Mouse (Mus musculus) MEL (cell line): Measurements from ENCODE around the gene Colq. TPM values are rescaled to one million over a fixed set of nuclear protein-coding genes. Genes with fewer than 3 reads are reported as not detected.
A peak's percentile ranks its signal among the peaks of the same experiment; 100 is the strongest.

Source experiments
- DNase-seq: peaks from one replicate; pipeline ENCODE4 v3.0.0; 2011; ENCODE audit warnings: low read depth, low spot score
- H3K27ac ChIP-seq: 2 replicates; pipeline ENCODE4 v1.5.1; 2012; ENCODE audit warnings: low read depth, mild to moderate bottlenecking, control low read depth, low read length, moderate library complexity; ENCODE audit not compliant: control insufficient read depth
- H3K27me3 ChIP-seq, 2 experiments: fragments of 150-350 bp in 1 of 2; sonication (generic) in 1 of 2; 2 replicates each; pipeline ENCODE4 v1.6.1; 2012; ENCODE audit warnings: low read length in 2 of 2, mild to moderate bottlenecking in 2 of 2, improper control_type of control experiment in 1 of 2, moderate library complexity in 1 of 2; ENCODE audit not compliant: insufficient read depth in 2 of 2, control insufficient read depth in 1 of 2
- H3K36me3 ChIP-seq, 2 experiments: 2 replicates each; pipeline ENCODE4 v1.6.1; 2012 to 2014; ENCODE audit warnings: low read length in 2 of 2, improper control_type of control experiment in 1 of 2, inconsistent platforms in 1 of 2, mild to moderate bottlenecking in 1 of 2; ENCODE audit not compliant: insufficient read depth in 2 of 2, control insufficient read depth in 1 of 2
- H3K4me1 ChIP-seq, 2 experiments: fragments of 150-350 bp in 1 of 2; sonication (generic) in 1 of 2; 2 replicates each; pipeline ENCODE4 v1.6.1; 2012; ENCODE audit warnings: low read length in 2 of 2, improper control_type of control experiment in 1 of 2, mild to moderate bottlenecking in 1 of 2; ENCODE audit not compliant: insufficient read depth in 2 of 2, control insufficient read depth in 1 of 2
- H3K4me3 ChIP-seq, 2 experiments: fragments of 150-350 bp in 1 of 2; sonication (generic) in 1 of 2; 2 replicates each; pipeline ENCODE4 v1.5.1; 2012; ENCODE audit warnings: low read depth in 2 of 2, low read length in 2 of 2, mild to moderate bottlenecking in 2 of 2, moderate library complexity in 2 of 2, control low read depth in 1 of 2, improper control_type of control experiment in 1 of 2; ENCODE audit not compliant: control insufficient read depth in 1 of 2, insufficient read depth in 1 of 2
- H3K79me2 ChIP-seq: 2 replicates; pipeline ENCODE4 v1.6.1; 2012; ENCODE audit warnings: mild to moderate bottlenecking, low read length, moderate library complexity; ENCODE audit not compliant: control insufficient read depth, poor library complexity, insufficient read depth
- H3K9ac ChIP-seq: 2 replicates; pipeline ENCODE4 v1.6.1; 2012; ENCODE audit warnings: low read depth, mild to moderate bottlenecking, control low read depth, low read length, moderate library complexity; ENCODE audit not compliant: control insufficient read depth, poor library complexity, severe bottlenecking
- H3K9me3 ChIP-seq: fragments of 150-350 bp; sonication (generic); replicated peaks from 2 replicates; pipeline ENCODE4 v1.6.1; 2012; ENCODE audit warnings: mild to moderate bottlenecking, low read length, improper control_type of control experiment, moderate library complexity; ENCODE audit not compliant: insufficient read depth
- GABPA ChIP-seq: IDR thresholded peaks from 2 replicates; pipeline ENCODE4 v1.6.1; 2012; ENCODE audit warnings: low read depth, mild to moderate bottlenecking, inconsistent platforms, low read length, improper control_type of control experiment, moderate library complexity
- HCFC1 ChIP-seq: IDR thresholded peaks from 2 replicates; pipeline ENCODE4 v1.6.1; 2012; ENCODE audit warnings: low read depth, mild to moderate bottlenecking, inconsistent platforms, low read length, improper control_type of control experiment, moderate library complexity
- JUND ChIP-seq: IDR thresholded peaks from 2 replicates; pipeline ENCODE4 v1.6.1; 2011; ENCODE audit warnings: low read depth, mild to moderate bottlenecking, improper control_type of control experiment, low read length
- MAZ ChIP-seq: IDR thresholded peaks from 2 replicates; pipeline ENCODE4 v1.6.1; 2012; ENCODE audit warnings: low read depth, mild to moderate bottlenecking, inconsistent platforms, low read length, improper control_type of control experiment
- MEF2A ChIP-seq: IDR thresholded peaks from 2 replicates; pipeline ENCODE4 v1.6.1; 2014; ENCODE audit warnings: low read depth, mild to moderate bottlenecking, inconsistent platforms, low read length, improper control_type of control experiment; ENCODE audit not compliant: poor library complexity, insufficient replicate concordance, severe bottlenecking; ENCODE audit errors: extremely low read depth
- MXI1 ChIP-seq: IDR thresholded peaks from 2 replicates; pipeline ENCODE4 v1.6.1; 2011; ENCODE audit warnings: mild to moderate bottlenecking, low read depth, low read length, improper control_type of control experiment
- MYC ChIP-seq: IDR thresholded peaks from 2 replicates; pipeline ENCODE4 v1.6.1; 2011; ENCODE audit warnings: low read depth, mild to moderate bottlenecking, low read length, improper control_type of control experiment, moderate library complexity
- NELFE ChIP-seq: IDR thresholded peaks from 2 replicates; pipeline ENCODE4 v1.6.1; 2011; ENCODE audit warnings: low read depth, low read length, improper control_type of control experiment
- RAD21 ChIP-seq: IDR thresholded peaks from 2 replicates; pipeline ENCODE4 v1.6.1; 2011; ENCODE audit warnings: mild to moderate bottlenecking, low read depth, low read length, improper control_type of control experiment
- RCOR1 ChIP-seq: IDR thresholded peaks from 2 replicates; pipeline ENCODE4 v1.6.1; 2012; ENCODE audit warnings: low read depth, mild to moderate bottlenecking, inconsistent platforms, low read length, improper control_type of control experiment
- SMC3 ChIP-seq: IDR thresholded peaks from 2 replicates; pipeline ENCODE4 v1.6.1; 2011; ENCODE audit warnings: low read depth, low read length, improper control_type of control experiment
- TCF12 ChIP-seq: IDR thresholded peaks from 2 replicates; pipeline ENCODE4 v1.6.1; 2014; ENCODE audit warnings: low read depth, mild to moderate bottlenecking, inconsistent platforms, low read length, improper control_type of control experiment, moderate library complexity
- UBTF ChIP-seq: IDR thresholded peaks from 2 replicates; pipeline ENCODE4 v1.6.1; 2012; ENCODE audit warnings: low read depth, mild to moderate bottlenecking, inconsistent platforms, low read length, improper control_type of control experiment, moderate library complexity, borderline replicate concordance; ENCODE audit not compliant: insufficient read depth
- USF1 ChIP-seq: IDR thresholded peaks from 2 replicates; pipeline ENCODE4 v1.6.1; 2014; ENCODE audit warnings: low read depth, mild to moderate bottlenecking, inconsistent platforms, low read length, improper control_type of control experiment, moderate library complexity
- ZC3H11A ChIP-seq: IDR thresholded peaks from 2 replicates; pipeline ENCODE4 v1.6.1; 2012; ENCODE audit warnings: low read depth, mild to moderate bottlenecking, inconsistent platforms, low read length, improper control_type of control experiment
- ZKSCAN1 ChIP-seq: IDR thresholded peaks from 2 replicates; pipeline ENCODE4 v1.6.1; 2012; ENCODE audit warnings: low read depth, mild to moderate bottlenecking, inconsistent platforms, low read length, improper control_type of control experiment, moderate library complexity
- ZMIZ1 ChIP-seq: IDR thresholded peaks from 2 replicates; pipeline ENCODE4 v1.6.1; 2012; ENCODE audit warnings: low read depth, mild to moderate bottlenecking, inconsistent platforms, low read length, improper control_type of control experiment, moderate library complexity
- ZNF384 ChIP-seq: IDR thresholded peaks from 2 replicates; pipeline ENCODE4 v1.6.1; 2012; ENCODE audit warnings: low read depth, mild to moderate bottlenecking, inconsistent platforms, low read length, improper control_type of control experiment
- polyA plus RNA-seq, 2 experiments: library from polyadenylated mRNA; stranded (reverse) in 1 of 2; unstranded in 1 of 2; fragments of >175 nt in 1 of 2; fragments of >200 nt in 1 of 2; gene quantifications; 2 replicates each; pipeline versions ENCODE4 v1.2.1 to v1.2.4; 2012; ENCODE audit warnings: low replicate concordance in 2 of 2, low read depth in 1 of 2; ENCODE audit not compliant: insufficient read length in 2 of 2, insufficient read depth in 1 of 2, missing spikeins in 1 of 2
- total RNA-seq: library from RNA; depleted of rRNA; stranded (reverse); fragments of 300-350 nt; gene quantifications from 2 replicates; pipeline ENCODE4 v1.2.3, GENCODE M21; 2012

Colq gene
- total and polyA plus RNA-seq, 3 experiments, result not detected

DNA sequence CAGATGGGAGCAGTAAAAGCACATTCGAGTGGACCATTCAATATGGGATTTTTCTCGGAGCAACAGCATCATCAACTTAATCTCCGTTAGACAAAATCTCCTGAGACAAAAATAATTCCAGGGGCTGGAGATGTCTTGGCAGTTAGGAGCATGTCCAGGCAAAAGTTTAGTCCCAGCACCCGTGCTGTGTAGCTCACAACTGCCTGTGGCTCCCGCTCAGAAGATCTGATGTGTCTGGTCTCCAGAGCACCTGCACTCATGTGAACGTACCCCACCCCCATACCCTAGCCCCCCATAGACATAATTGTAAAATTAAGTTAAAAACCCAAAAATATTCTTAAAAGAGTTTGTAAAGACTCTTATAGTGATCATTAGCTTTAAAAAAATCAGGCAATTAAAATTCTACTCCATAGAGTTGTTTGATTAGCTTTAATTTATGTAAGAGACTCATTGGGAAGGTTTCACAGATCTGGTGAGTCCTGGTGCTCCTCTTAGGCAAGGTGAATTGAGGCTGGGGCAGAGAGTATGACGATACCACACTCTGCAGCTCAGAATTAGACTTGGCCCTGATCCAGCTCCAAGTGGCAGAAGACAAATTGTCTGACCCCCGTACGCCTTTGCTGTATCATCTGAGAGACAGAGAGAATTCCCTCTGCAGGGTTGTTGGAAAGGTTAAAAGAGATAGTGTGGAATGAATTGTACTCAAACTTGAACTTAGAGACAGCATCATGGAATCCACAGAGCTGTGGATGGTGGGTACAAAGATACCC is 13.0 kb downstream of the Colq start:
- no peak for DNase-seq
- H3K27ac ChIP-seq, result no peak overlapping the region
- H3K27me3 ChIP-seq, result no peaks in the 10 kb centered on the region; a peak in 1 of 4 replicates
- TF ChIP-seq SMC3 (no peak), TCF12 (no peak), MEF2A (no peak), GABPA (no peak), ZC3H11A (no peak), RAD21 (no peak)
- TF ChIP-seq, all 39 proteins: peak for 0
- no peaks in the 10 kb centered on the region for H3K9me3 ChIP-seq
- no peaks in the 10 kb centered on the region for H3K36me3 ChIP-seq
- H3K9ac ChIP-seq, result no peak overlapping the region
- no peak overlapping the region for H3K4me3 ChIP-seq
- no peaks in the 10 kb centered on the region for H3K79me2 ChIP-seq
- H3K4me1 ChIP-seq, result peaks cover 0 to 2% of the 10 kb centered on the region in 2 experiments; a peak in 1 of 4 replicates

DNA sequence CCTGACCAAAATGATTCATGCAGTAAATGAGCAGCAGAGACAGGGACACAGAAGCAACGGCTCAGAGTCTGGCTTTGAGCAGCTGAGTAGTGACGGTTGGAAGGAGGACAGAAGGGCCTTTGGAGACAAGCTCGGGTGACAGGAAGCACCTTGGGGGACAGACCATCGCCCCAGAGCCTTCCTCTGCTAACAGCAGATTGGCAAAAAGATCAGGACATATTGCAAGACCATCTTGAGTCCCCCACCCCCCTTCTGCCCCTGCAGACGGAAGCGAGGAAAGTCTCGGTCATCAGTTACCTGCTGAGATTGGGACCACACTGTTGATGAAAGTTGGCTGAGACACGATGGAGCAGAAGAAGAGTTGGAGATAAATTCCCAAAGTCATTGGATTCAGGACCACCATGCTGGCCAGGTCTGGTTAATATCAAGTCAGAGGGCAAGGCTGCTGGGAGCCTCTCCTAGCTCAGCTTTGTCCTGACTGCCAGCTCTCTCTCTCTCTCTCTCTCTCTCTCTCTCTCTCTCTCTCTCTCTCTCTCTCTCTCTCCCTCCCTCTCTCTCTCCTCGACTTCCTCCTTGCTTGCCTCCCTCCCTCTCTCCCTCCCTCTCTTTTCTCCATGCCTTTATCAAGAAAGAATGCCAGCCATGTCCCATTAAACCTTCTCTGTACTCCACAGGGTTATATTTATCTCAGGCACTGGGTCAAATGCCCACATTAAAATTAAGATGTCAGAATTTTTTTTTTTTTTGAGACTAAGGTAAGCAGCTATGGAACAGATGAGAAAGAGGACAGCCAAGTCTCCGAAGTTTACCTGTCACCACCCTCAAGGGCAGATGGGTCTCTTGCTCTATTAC is 14.1 kb downstream of the Colq start:
- no peak overlapping the region for H3K27ac ChIP-seq
- H3K9me3 ChIP-seq, result no peaks in the 10 kb centered on the region
- H3K27me3 ChIP-seq, result no peaks in the 10 kb centered on the region; a peak in 1 of 4 replicates
- no peaks in the 10 kb centered on the region for H3K36me3 ChIP-seq
- H3K9ac ChIP-seq, result no peak overlapping the region
- no peaks in the 10 kb centered on the region for H3K79me2 ChIP-seq
- no peak overlapping the region for H3K4me3 ChIP-seq
- DNase-seq, result no peak
- TF ChIP-seq JUND (peak; percentile 92; the same call in 1 of the 2 replicates), HCFC1 (no peak), MAZ (no peak), USF1 (no peak)
- H3K4me1 ChIP-seq, result peaks cover 0 to 9% of the 10 kb centered on the region in 2 experiments; a peak in 1 of 4 replicates

DNA sequence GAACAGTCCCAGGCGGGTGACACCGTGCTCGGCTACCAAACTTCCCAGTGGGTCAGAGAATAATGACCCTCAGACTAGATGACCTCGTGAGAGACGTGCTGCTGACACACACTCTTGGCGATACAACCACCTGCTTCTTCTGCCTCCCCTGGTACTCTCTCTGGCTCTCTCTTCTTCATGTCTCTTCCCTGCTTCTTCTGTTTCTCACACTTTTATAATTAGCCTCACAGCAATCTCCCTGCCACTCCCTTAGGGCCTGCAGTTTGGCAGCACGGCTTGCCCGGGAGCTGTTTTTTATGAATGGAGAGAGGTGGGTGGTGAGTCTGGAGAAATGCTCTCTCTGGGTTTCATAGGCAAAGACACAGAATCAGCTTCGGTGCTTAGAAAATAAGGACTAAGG is 15.3 kb downstream of the Colq start:
- Histone ChIP-seq H3K27me3 (no peaks in the 10 kb centered on the region; a peak in 1 of 4 replicates), H3K79me2 (no peaks in the 10 kb centered on the region), H3K4me1 (peaks cover 2 to 13% of the 10 kb centered on the region in 2 experiments), H3K4me3 (no peak overlapping the region), H3K27ac (no peak overlapping the region)
- DNase-seq, result no peak
- no peak for TF ChIP-seq MAZ
- no peak for TF ChIP-seq ZKSCAN1
- TF ChIP-seq ZMIZ1, result no peak
- no peak for TF ChIP-seq ZNF384
- no peak for TF ChIP-seq JUND
- TF ChIP-seq NELFE, result no peak
- no peak for TF ChIP-seq MYC
- no peak for TF ChIP-seq MXI1
- no peak for TF ChIP-seq RCOR1
- no peak for TF ChIP-seq UBTF
- no peak for TF ChIP-seq ZC3H11A
- no peak for TF ChIP-seq SMC3
- TF ChIP-seq, all 39 proteins: peak for 0
- Histone ChIP-seq H3K9ac (no peak overlapping the region), H3K36me3 (peaks cover 0 to 3% of the 10 kb centered on the region in 2 experiments; a peak in 2 of 4 replicates), H3K9me3 (no peaks in the 10 kb centered on the region)
